Comparison of ENCODE assay signal across 8 mouse cellular contexts in the genomic region with DNA sequence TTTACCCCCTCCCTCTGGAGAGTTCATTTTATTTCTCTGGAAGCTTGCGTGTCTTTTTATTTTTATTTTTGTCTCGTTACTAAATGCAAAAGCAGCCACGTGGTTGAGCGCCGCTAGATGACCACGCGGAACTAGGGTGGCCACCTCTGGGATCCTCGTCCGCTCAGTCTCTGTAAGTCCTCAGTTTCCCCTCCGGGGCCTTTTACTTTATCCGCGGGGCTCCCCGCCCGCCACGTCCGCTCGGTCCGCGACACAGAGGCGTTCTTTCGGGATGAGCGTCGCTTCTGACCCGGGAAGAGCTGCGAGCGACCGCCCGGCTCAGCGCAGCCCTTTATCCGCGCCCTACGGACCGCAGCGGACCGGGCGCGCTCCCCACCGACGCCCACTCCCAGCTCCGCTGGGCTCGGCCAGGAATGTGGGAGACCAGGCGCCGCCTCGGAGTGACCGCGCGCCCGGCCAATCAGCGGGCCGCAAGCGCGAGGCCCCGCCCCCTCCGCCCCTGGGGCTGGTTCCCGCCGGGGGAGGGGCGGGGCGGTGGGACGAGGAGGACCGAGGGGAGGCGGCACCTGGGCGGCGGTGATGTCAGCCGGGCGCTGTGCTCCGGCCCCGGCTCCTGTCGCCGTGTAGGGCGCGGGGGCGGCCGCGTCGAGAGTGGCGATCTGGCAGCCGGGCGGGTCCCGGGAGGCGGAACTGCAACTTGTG. TPM values are rescaled to one million over a fixed set of nuclear protein-coding genes. Genes with fewer than 3 reads are reported as not detected.
A peak's percentile ranks its signal among the peaks of the same experiment; 100 is the strongest.
DNase-seq lines count a peak whose midpoint lies in the region; ATAC-seq lines count a peak whose summit lies in the region.

A gene (plus strand): TSS at position 530 of the 702 bp plus-strand sequence.

- H3K36me3 ChIP-seq in embryonic facial prominence, embryonic 12.5 days = no peaks in the 10 kb centered on the region
- no peaks in the 10 kb centered on the region for H3K36me3 ChIP-seq in limb, embryonic 10.5 days
- no peaks in the 10 kb centered on the region for H3K36me3 ChIP-seq in midbrain, embryonic 12.5 days

- peaks cover 40% of the 10 kb centered on the region for H3K4me1 ChIP-seq in embryonic facial prominence, embryonic 12.5 days
- H3K4me1 ChIP-seq in limb, embryonic 10.5 days = peaks cover 49% of the 10 kb centered on the region
- H3K4me1 ChIP-seq in midbrain, embryonic 12.5 days = peaks cover 17% of the 10 kb centered on the region

- peak within 1 kb of the TSS; percentile 52 for H3K27ac ChIP-seq in embryonic facial prominence, embryonic 12.5 days
- H3K27ac ChIP-seq in limb, embryonic 10.5 days = peak within 1 kb of the TSS; percentile 93
- H3K27ac ChIP-seq in midbrain, embryonic 12.5 days (replicated peaks) = 0 out of 2 replicates have a peak within 1 kb of the TSS, but pooled peaks have one; percentile 39

- H3K4me3 ChIP-seq in embryonic facial prominence, embryonic 12.5 days = peak within 1 kb of the TSS; percentile 75
- H3K4me3 ChIP-seq in limb, embryonic 10.5 days = peak within 1 kb of the TSS; percentile 81
- peak within 1 kb of the TSS; percentile 65 for H3K4me3 ChIP-seq in midbrain, embryonic 12.5 days

- DNase-seq in 3T3-L1 (ENCODE audit: low read depth, low spot score) = peak; percentile 91
- peak; percentile 97 to 99 for DNase-seq in adrenal gland, postnatal 36 days
- DNase-seq in heart, adult 11 months = peak; percentile 100
- DNase-seq in kidney, adult 18-20 months = peak; percentile 98
- DNase-seq in limb, embryonic 10.5 days (ENCODE audit: low spot score) = peak; percentile 96
- peak; percentile 89 for DNase-seq in skeletal muscle tissue, adult 2 months (ENCODE audit: low read depth, low spot score)

- under 1% methylated on average over 73 of the region's 80 CpGs for WGBS in embryonic facial prominence, embryonic 12.5 days
- WGBS in limb, embryonic 10.5 days = under 1% methylated on average over 80 of the region's 80 CpGs
- under 1% methylated on average over 69 of the region's 80 CpGs for WGBS in midbrain, embryonic 12.5 days

- ATAC-seq in embryonic facial prominence, embryonic 12.5 days (ENCODE audit: insufficient number of reproducible peaks, insufficient read depth, low FRiP score, low TSS enrichment) = peak; percentile 93
- peak; percentile 96 for ATAC-seq in midbrain, embryonic 12.5 days (ENCODE audit: low FRiP score, low read depth)

- peak within 1 kb of the TSS; percentile 75 for H3K4me2 ChIP-seq in embryonic facial prominence, embryonic 12.5 days (replicated peaks)
- H3K4me2 ChIP-seq in midbrain, embryonic 12.5 days (replicated peaks) = peak within 1 kb of the TSS; percentile 82

- peak within 1 kb of the TSS; percentile 79 for H3K9ac ChIP-seq in embryonic facial prominence, embryonic 12.5 days
- peak within 1 kb of the TSS; percentile 68 for H3K9ac ChIP-seq in midbrain, embryonic 12.5 days (replicated peaks)

- H3K27me3 ChIP-seq in embryonic facial prominence, embryonic 12.5 days = no peaks in the 10 kb centered on the region
- H3K27me3 ChIP-seq in limb, embryonic 10.5 days (ENCODE audit: low read depth, poor library complexity, severe bottlenecking) = no peaks in the 10 kb centered on the region
- peaks cover 8% of the 10 kb centered on the region for H3K27me3 ChIP-seq in midbrain, embryonic 12.5 days

- H3K9me3 ChIP-seq in embryonic facial prominence, embryonic 12.5 days = no peaks in the 10 kb centered on the region
- no peaks in the 10 kb centered on the region for H3K9me3 ChIP-seq in limb, embryonic 10.5 days (replicated peaks)
- H3K9me3 ChIP-seq in midbrain, embryonic 12.5 days = no peaks in the 10 kb centered on the region

RNA-seq across cellular contexts. Expression of the gene that starts here (rescaled TPM):
- 100 to 1,000 TPM in 1 of 2 experiments, 10 to 100 TPM in 1; 97.4 to 115 TPM for total RNA-seq in adrenal gland, postnatal 36 days (2021)
- polyA plus RNA-seq in embryonic facial prominence, embryonic 12.5 days (2016; fragmentation: Nextera tagmentation; extraction: Ambion mirVana) = 55.7 and 57.6 TPM in 2 replicates
- 31.9 and 37.0 TPM in 2 replicates for polyA plus RNA-seq in limb, embryonic 10.5 days (2016; fragmentation: Nextera tagmentation; extraction: Ambion mirVana)
- polyA plus RNA-seq in midbrain, embryonic 12.5 days (2016; fragmentation: Nextera tagmentation; extraction: Ambion mirVana) = 25.0 and 25.8 TPM in 2 replicates

Comparison
In these comparisons a context has a peak if more than half of its experiments do, and no peak if none do; other contexts are left out.
1. Peak in every context shown above with its lines: DNase-seq, ATAC-seq, H3K4me3 ChIP-seq and H3K27ac ChIP-seq.
2. H3K27ac ChIP-seq: peak in every context shown above with its lines; median percentile 93 in limb, embryonic 10.5 days; 52 in embryonic facial prominence, embryonic 12.5 days; 39 in midbrain, embryonic 12.5 days.